Mouse (Mus musculus): Measurements from ENCODE around the gene Cer1. TPM values are rescaled to one million over a fixed set of nuclear protein-coding genes. Genes with fewer than 3 reads are reported as not detected.
A peak's percentile ranks its signal among the peaks of the same experiment; 100 is the strongest.

Cer1 gene
- total and polyA plus RNA-seq, 2 experiments: not detected

DNA sequence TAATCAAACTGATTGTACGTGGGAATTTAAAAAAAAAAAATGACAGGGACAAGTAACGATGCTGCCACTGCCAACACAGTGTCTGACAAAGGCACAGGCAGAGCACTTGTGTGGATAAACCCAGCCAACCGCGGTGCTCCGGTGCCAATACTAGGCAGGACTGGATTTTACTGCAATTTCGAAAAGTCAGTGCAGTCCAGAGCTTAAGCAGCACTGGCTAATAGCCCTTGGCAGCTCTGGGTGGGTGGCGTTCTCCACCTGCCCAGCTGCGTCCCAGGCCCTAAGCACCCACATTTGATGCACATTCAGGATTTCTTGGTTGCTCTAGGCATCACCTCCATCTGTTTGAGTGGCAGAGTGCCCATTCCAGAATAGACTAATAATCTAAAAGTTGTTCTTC lies 21.6 kb downstream of the Cer1 start:
- no peak for DNase-seq (ENCODE audit: extremely low read depth, low read depth, low spot score)
- TF ChIP-seq CTCF (IDR thresholded peaks at IDR 0.05; ENCODE audit: low read depth, low read length) (no peak), POLR2A (IDR thresholded peaks at IDR 0.05; ENCODE audit: extremely low read depth, insufficient read depth, low read length) (no peak)
- Histone ChIP-seq H3K27ac (replicated peaks; ENCODE audit: insufficient read depth, low read depth, low read length) (no peak overlapping the region), H3K4me1 (ENCODE audit: control insufficient read depth, insufficient read depth, low read length) (no peaks in the 10 kb centered on the region; the same call in 1 of the 2 replicates), H3K36me3 (ENCODE audit: control insufficient read depth, insufficient read depth, low read length) (no peaks in the 10 kb centered on the region), H3K27me3 (ENCODE audit: control insufficient read depth, insufficient read depth, low read length) (no peaks in the 10 kb centered on the region), H3K79me2 (ENCODE audit: control insufficient read depth, insufficient read depth, low read length) (no peaks in the 10 kb centered on the region), H3K4me3 (ENCODE audit: insufficient read depth, low read depth, low read length) (no peak overlapping the region), H3K9ac (ENCODE audit: low read depth, low read length) (no peak overlapping the region)
- 94% methylated on average over 8 of the region's 8 CpGs for WGBS

DNA sequence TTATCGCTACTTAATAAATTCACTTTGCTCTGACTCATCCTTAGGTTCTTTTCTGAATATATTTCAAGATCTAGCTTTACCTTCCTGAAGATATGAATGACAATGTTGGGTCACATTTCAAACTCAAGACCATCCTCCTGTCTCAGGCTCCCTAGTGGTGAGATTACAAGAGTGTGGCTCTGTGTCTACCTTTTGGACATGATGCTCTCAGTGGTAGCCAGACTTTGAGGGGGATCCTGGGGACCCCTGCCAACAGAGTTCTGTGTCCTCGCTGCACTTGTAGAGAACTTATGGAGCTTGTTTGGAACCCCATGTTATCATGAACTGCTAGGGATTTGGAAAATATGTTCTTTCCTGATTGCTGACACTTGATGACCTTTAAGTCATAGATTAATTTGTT lies 23.5 kb downstream of the Cer1 start:
- H3K27me3 ChIP-seq (ENCODE audit: control insufficient read depth, insufficient read depth, low read length): no peaks in the 10 kb centered on the region
- H3K4me3 ChIP-seq (ENCODE audit: insufficient read depth, low read depth, low read length): no peak overlapping the region
- 0 out of 2 replicates have a peak, but pooled peaks cover under 1% of the 10 kb centered on the region for H3K79me2 ChIP-seq (ENCODE audit: control insufficient read depth, insufficient read depth, low read length)
- 96% methylated on average over 2 of the region's 2 CpGs for WGBS
- no peaks in the 10 kb centered on the region for H3K36me3 ChIP-seq (ENCODE audit: control insufficient read depth, insufficient read depth, low read length)
- no peak overlapping the region for H3K9ac ChIP-seq (ENCODE audit: low read depth, low read length)
- no peak overlapping the region for H3K27ac ChIP-seq (replicated peaks; ENCODE audit: insufficient read depth, low read depth, low read length)
- DNase-seq (ENCODE audit: extremely low read depth, low read depth, low spot score): no peak
- TF ChIP-seq POLR2A (IDR thresholded peaks at IDR 0.05; ENCODE audit: extremely low read depth, insufficient read depth, low read length): no peak
- no peak for TF ChIP-seq CTCF (IDR thresholded peaks at IDR 0.05; ENCODE audit: low read depth, low read length)
- no peaks in the 10 kb centered on the region; the same call in 1 of the 2 replicates for H3K4me1 ChIP-seq (ENCODE audit: control insufficient read depth, insufficient read depth, low read length)

DNA sequence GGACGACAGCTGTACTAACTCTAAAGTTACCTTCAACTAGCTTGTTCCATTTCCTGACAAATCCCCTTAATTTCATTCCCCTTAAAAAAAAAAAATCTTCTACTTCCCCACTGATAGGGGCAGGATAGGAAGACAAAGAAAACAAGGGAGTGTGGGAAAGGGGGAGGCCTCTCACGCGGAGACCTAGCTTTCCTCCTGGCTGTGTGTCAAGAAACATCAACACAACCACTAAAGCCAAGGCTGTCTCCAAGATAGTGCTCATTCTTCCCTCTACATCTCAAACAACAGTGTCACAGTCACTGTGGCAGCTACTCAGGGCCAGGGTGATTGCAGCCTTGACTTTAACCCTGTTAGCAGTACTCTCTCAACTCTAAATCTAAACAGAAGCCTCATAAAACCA lies 24.4 kb downstream of the Cer1 start:
- H3K79me2 ChIP-seq (ENCODE audit: control insufficient read depth, insufficient read depth, low read length): 0 out of 2 replicates have a peak, but pooled peaks cover 3% of the 10 kb centered on the region
- H3K4me1 ChIP-seq (ENCODE audit: control insufficient read depth, insufficient read depth, low read length): no peaks in the 10 kb centered on the region; the same call in 1 of the 2 replicates
- TF ChIP-seq CTCF (IDR thresholded peaks at IDR 0.05; ENCODE audit: low read depth, low read length) (no peak), POLR2A (IDR thresholded peaks at IDR 0.05; ENCODE audit: extremely low read depth, insufficient read depth, low read length) (no peak)
- H3K36me3 ChIP-seq (ENCODE audit: control insufficient read depth, insufficient read depth, low read length): no peaks in the 10 kb centered on the region
- H3K27ac ChIP-seq (replicated peaks; ENCODE audit: insufficient read depth, low read depth, low read length): no peak overlapping the region
- no peak overlapping the region for H3K4me3 ChIP-seq (ENCODE audit: insufficient read depth, low read depth, low read length)
- 61% methylated on average over 3 of the region's 3 CpGs for WGBS
- DNase-seq (ENCODE audit: extremely low read depth, low read depth, low spot score): no peak
- H3K27me3 ChIP-seq (ENCODE audit: control insufficient read depth, insufficient read depth, low read length): no peaks in the 10 kb centered on the region
- H3K9ac ChIP-seq (ENCODE audit: low read depth, low read length): no peak overlapping the region

DNA sequence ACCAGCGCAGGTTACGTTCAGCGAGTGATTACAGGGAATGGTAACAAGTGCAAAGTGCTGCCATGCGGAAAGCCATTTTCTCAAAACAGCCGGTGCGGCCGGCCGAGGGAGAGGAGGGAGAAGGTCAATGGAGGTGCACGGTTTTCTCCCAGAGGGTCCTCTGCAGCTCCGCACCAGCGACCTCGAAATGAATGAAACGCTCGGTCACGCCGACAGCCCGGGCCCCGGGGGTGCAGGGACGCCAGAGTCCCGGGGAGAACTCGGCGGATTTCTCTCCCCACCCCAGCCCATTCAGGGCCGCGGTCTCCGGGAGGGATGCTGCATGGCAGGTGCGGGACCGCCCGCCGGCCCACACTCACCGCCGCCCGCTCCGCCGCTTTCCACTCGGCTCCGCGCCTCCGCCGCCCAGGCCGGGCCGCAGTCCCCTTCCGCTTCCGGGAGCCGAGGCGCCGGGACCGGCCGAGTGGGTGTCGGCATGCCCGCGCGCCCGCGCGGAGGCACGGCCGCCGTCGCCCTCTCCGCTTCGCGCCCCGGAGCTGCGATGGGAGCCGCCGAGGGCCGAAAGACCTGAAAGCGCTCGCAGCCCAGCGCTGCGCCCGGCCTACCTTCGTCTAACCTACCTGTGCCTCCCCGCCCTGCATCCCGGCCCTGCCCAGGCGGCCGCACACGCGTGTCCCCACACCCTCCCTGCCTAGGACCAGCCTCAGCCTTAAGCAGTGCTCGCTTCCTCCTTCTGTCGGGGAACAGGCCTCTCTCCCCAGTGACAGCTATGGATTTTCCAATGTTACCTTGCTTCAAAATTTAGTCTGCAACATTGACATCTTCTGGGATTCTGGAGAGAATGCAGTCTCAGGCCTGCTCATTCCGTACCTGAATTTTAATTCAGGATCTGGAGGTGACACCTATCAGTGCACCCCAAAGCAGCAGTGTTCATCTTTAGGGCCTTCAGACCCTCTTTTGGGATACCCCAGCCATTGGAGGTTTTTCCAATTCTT lies 25.5 kb downstream of the Cer1 start, which contains the start of gene Zdhhc21:
TSS of gene Zdhhc21 (minus strand) at position 828 of the 995 bp plus-strand sequence.
- peak within 1 kb of the TSS; percentile 88 for H3K9ac ChIP-seq (ENCODE audit: low read depth, low read length)
- H3K4me1 ChIP-seq (ENCODE audit: control insufficient read depth, insufficient read depth, low read length): no peaks in the 10 kb centered on the region; the same call in 1 of the 2 replicates
- peak within 1 kb of the TSS; percentile 80 for H3K4me3 ChIP-seq (ENCODE audit: insufficient read depth, low read depth, low read length)
- DNase-seq (ENCODE audit: extremely low read depth, low read depth, low spot score): peak; percentile 45
- 0 out of 2 replicates have a peak, but pooled peaks have one; percentile 3 for TF ChIP-seq POLR2A (IDR thresholded peaks at IDR 0.05; ENCODE audit: extremely low read depth, insufficient read depth, low read length)
- no peak for TF ChIP-seq CTCF (IDR thresholded peaks at IDR 0.05; ENCODE audit: low read depth, low read length)
- no peak within 1 kb of the TSS for H3K27ac ChIP-seq (replicated peaks; ENCODE audit: insufficient read depth, low read depth, low read length)
- H3K27me3 ChIP-seq (ENCODE audit: control insufficient read depth, insufficient read depth, low read length): no peaks in the 10 kb centered on the region
- 2% methylated on average over 80 of the region's 82 CpGs for WGBS
- H3K79me2 ChIP-seq (ENCODE audit: control insufficient read depth, insufficient read depth, low read length): 0 out of 2 replicates have a peak, but pooled peaks cover 3% of the 10 kb centered on the region
- H3K36me3 ChIP-seq (ENCODE audit: control insufficient read depth, insufficient read depth, low read length): no peaks in the 10 kb centered on the region

DNA sequence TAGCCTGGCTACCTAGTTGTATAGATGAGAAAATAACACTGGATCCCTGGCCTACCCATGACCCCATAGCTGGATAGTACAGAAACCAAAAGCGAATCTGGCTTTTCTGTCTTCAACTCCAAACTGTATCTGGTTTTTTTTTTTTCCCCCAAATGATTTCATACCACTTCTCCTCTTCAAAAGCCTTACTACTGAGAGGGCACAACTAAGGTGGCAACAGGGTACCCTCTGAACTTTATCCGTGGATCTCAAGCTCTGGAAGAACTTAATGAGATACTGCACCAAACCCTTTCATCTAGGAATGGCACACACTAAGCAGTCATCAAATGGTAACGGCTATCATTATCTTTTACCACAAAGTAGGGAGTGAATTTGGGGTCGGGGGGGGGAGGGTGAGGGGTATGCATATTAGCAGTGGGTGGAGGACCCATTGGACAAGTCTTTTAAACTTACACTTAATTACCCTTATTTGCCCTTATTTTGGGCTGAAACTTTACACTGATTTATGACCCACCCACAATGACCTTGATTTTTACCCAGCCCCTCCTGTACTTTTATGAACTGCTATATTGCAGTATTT lies 26.4 kb downstream of the Cer1 start:
- no peaks in the 10 kb centered on the region for H3K27me3 ChIP-seq (ENCODE audit: control insufficient read depth, insufficient read depth, low read length)
- H3K36me3 ChIP-seq (ENCODE audit: control insufficient read depth, insufficient read depth, low read length): no peaks in the 10 kb centered on the region
- H3K4me1 ChIP-seq (ENCODE audit: control insufficient read depth, insufficient read depth, low read length): no peaks in the 10 kb centered on the region; the same call in 1 of the 2 replicates
- DNase-seq (ENCODE audit: extremely low read depth, low read depth, low spot score): no peak
- WGBS: 47% methylated on average over 4 of the region's 4 CpGs
- H3K79me2 ChIP-seq (ENCODE audit: control insufficient read depth, insufficient read depth, low read length): 0 out of 2 replicates have a peak, but pooled peaks cover 6% of the 10 kb centered on the region
- peak overlapping the region; percentile 88 for H3K9ac ChIP-seq (ENCODE audit: low read depth, low read length)
- no peak overlapping the region for H3K27ac ChIP-seq (replicated peaks; ENCODE audit: insufficient read depth, low read depth, low read length)
- peak overlapping the region; percentile 80 for H3K4me3 ChIP-seq (ENCODE audit: insufficient read depth, low read depth, low read length)
- TF ChIP-seq POLR2A (IDR thresholded peaks at IDR 0.05; ENCODE audit: extremely low read depth, insufficient read depth, low read length): no peak
- TF ChIP-seq CTCF (IDR thresholded peaks at IDR 0.05; ENCODE audit: low read depth, low read length): no peak

All from liver, adult 2 months (tissue).